Mouse (Mus musculus) brain, embryonic 14.5 days (tissue): ENCODE measurements at regions not wholly inside any gene's neighbourhood (a gene's known extent, or its start where the extent isn't known, plus 50 kb on each side); places are given as distances from the start of the nearest gene placed in this dataset.

ENCODE experiments used
- DNase-seq: peaks from one replicate; pipeline ENCODE4 v3.0.0-alpha.2; 2011; ENCODE audit warnings: low read depth
- CTCF ChIP-seq: fragments of 200-500 bp; IDR thresholded peaks from 2 replicates; pipeline ENCODE4 v1.5.1; 2012; ENCODE audit warnings: inconsistent platforms, mild to moderate bottlenecking, moderate library complexity, borderline replicate concordance; ENCODE audit not compliant: insufficient read depth, insufficient read length; ENCODE audit errors: extremely low read depth
- POLR2A ChIP-seq: fragments of 200-500 bp; IDR thresholded peaks from 2 replicates; pipeline ENCODE4 v1.6.1; 2012; ENCODE audit warnings: mild to moderate bottlenecking, inconsistent platforms, borderline replicate concordance; ENCODE audit not compliant: poor library complexity, insufficient read depth, insufficient read length, severe bottlenecking; ENCODE audit errors: extremely low read depth

DNA sequence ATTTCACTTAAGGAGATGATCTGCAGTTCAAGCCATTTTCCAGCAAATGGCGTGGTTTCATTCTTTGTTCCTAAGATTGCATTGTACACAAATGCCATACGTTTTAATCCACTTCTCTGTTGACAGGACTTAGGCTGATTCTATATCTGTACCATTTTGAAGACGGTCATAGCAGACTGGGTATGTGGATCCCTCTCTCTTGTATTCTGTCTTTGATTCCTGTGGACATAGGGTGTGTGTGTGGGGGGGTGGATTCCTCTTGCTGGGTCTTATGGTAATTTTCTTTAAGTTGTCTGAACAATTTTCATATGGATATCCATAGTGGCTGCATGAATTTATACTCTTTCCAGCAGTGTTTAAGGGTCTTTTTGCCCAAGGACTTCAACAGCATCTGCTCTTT lies 251.1 kb upstream of the Tenm4 start:
- peak; percentile 21 for DNase-seq
- TF ChIP-seq CTCF (no peak), POLR2A (no peak)

DNA sequence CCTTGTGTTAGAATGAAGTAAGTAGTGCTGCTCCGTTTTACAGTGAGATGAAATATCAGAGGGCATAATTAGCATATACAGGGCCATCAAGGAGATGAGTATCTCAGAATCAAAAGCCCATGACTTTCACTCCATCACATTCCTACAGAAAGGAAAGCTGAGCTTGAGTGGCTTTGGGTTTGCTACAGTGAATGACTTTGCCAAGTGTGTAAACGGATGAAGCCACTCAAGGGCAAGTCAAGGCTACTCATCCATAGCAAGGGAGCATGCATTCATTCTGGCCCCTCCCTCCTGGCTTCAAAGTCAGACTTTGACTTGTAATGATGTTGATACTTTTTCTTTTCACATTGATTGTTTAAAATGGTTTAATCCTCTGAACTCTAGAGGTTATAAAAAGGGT lies 246.2 kb upstream of the Tenm4 start:
- no peak for DNase-seq
- no peak for TF ChIP-seq POLR2A
- no peak for TF ChIP-seq CTCF

DNA sequence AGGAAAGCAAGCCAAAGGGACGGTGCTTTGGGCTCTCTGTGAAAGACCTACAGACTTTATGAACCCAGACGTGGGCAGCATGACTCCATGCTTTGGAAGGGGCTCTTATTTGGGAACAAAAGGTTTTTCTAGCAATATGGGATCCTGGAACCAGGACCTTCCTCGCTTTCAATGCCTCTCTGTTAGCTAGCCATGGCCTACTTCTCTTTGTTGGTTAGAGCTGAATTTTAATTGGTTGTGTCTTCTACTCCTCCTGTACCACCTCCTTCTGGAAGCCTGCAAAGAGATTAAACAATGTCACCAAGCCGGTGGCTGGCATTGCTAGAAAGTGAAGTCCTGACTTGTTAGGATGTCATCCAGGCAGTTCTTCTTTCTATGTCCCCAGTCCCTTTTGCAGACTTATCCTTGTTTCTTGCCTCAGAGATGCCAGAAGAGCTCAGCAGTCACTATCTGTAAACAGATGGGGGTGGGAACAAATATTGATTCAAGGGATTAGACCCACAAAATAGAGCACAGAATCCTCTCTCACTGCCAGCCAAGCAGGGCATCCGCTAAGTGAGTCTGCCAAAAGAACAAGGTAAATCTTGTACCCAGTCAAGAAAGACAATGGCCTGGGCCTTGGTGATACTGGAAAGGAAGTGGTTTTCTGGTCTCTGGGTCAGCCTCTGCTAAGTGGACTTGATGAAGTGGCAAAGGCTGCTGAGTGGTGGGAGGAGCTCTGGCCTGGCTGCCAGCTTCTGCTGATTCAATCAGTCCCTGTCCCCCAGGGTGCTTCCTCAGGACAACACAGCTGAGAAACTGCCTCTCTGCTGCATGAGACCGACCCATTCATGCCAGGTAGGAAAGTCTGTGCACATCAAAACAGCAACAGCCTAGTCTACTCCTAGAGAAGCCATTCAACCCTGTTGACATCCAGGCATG lies 244.7 kb upstream of the Tenm4 start:
- DNase-seq = peak; percentile 14

DNA sequence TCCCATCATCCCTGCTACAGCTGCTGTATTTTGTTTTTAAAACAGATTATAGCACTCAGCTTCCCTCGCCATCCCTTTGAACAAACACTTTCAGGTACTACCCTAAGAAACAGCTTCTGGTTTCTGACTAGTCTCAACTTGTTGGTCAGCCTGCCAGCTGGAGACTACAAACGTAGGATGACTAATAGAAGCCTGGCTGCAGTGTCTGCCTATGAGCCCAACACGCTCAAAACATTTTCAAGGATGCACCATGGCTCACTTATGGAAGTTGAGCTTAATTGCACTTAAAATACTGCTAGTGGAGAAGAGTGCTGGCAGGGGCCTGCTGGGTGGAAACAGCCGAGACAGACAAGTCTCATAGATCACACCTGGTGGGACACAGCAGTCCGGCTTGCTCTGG lies 234.4 kb upstream of the Tenm4 start:
- DNase-seq = no peak
- TF ChIP-seq CTCF (no peak), POLR2A (no peak)

More for the DNA sequence above, 244.7 kb upstream of the Tenm4 start:
- TF ChIP-seq CTCF (no peak), POLR2A (no peak)

DNA sequence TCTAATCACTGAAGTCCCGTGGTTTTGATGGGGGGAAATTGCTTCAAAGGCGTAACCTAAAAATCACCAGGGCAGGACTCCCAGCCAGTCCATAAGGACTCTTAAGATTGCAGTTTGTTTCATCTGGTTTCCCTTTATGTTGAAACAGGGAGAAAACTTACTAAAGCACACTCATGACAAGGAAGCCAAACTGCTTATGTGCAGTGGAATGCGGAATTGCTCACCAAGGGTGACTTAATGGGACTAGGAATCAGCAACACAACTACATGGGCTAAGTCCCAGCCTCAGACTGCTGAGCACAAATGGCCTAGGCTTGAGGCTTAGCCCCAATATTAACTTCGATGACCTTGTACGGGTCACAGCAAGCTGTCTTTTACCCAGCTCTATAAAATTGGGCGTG lies 227.6 kb upstream of the Tenm4 start:
- TF ChIP-seq CTCF (no peak), POLR2A (no peak)
- no peak for DNase-seq

DNA sequence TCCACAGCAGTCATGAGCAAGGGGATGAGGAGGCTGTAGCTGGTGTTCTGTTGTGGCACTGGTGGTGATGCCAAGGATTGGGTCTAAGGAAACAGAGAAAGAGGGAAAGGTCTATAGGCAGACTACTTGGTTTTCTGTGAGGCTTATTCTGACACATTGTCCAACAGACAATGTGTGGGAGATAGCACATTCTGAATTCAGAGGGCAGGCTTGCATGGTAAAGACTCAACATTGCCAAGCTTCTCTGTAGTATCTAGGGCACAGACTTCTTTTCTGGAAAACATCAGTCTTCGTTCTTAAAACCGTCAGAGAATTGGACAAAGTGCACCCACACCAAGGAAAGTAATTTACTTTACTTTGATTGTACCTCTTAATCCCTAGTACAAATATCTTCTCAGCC lies 218.7 kb upstream of the Tenm4 start:
- TF ChIP-seq POLR2A (no peak), CTCF (no peak)

DNA sequence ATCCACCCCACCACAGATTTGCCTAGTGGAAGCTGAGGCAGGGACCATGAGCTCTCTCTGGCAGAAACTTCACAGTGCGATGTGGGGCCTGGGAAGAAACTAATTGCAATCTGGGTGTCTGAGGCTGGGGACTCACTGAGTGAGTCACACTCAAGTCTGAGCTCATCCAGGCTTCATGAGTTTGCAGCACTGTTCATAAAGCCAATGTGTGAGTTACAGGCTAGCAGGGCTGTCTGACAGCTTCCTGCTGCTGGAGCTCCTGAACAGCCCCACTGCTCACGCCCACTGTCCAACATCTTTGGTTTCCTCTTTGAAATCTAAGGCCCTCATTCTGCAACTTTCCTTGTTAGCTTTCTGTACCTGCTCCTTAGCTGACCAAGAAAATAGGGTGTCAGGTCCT lies 216.5 kb upstream of the Tenm4 start:
- TF ChIP-seq POLR2A (no peak), CTCF (no peak)
- no peak for DNase-seq

More for the DNA sequence above, 218.7 kb upstream of the Tenm4 start:
- no peak for DNase-seq

DNA sequence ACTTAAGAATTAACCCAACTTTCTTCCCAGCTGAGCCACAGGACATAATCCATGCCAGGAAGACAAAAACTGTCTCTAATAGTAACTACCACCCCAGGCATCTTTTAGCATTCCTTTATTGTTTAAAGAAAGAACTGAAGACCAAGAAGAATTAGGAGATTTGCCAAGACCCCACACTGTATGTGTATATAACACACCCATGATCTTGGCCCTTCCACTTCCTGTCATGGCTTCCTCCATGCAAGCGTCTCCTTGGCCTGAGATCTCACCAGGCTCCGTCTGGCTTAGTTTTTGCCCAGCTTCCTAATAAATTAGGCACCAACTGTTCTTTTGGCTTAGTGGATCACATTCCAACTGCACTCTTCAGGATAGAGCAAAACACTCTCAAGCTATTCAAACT lies 215.9 kb upstream of the Tenm4 start:
- peak; percentile 23 for DNase-seq
- no peak for TF ChIP-seq POLR2A

DNA sequence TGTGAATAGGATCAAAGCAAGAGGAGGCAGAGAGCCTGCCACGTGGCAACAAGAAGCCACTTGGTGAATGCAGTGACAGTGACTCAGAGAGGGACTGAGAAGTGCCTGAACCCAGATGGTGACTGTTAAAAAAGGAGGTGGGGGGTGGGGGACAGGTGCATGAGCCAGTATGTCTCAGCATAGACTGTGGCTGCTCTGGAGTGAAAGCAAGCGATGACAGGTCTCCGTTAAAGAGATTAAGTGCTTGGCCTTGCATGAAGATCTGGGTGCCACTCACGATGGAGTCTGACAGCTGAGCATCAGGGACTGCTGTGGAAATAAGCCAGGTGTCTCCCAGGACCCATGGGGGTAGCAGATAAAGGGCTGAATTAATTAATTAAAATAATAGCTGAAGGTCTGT lies 212.0 kb upstream of the Tenm4 start:
- TF ChIP-seq POLR2A (no peak), CTCF (no peak)
- peak; percentile 72 for DNase-seq

DNA sequence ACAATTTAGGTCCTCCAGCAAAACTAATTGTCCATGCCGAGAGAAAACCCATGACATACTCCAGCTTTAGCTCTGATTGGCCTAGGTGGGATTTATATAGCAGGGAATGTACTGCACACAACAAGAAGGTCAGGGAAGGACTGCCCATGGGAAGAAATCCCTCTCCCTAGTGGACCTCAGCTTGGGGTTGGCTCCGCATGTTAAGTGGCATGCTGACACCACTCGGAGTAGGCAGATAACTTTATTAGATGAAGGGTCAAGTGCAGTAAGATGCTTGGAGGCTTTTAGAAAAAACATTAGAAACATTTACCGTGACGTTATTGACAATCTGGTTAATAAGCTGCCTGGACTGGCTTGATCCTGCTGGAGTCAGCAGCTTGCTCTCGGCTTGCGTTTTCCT lies 199.2 kb upstream of the Tenm4 start:
- no peak for DNase-seq
- no peak for TF ChIP-seq POLR2A
- no peak for TF ChIP-seq CTCF

DNA sequence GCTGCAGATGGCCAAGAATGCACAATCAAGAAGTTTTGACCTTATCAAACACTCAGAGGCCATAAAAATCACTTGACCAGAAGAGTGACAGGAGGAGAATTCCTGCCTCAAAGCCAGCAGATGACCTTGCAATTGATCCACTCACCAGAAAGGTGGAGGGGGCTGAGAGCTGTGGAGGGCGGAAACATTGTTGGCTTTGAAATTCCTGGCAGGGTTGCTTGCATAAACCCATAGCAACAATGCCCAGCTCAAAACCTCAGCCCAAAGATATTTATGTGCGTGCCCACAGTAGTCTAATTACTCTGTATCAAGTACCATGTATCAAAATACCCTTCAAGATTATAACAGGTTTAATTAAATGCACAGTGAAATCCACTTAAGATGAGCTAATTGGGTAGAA lies 197.0 kb upstream of the Tenm4 start:
- peak; percentile 25 for DNase-seq
- TF ChIP-seq CTCF (no peak), POLR2A (no peak)
